Mouse (Mus musculus): ENCODE results near the gene Znrf2.

DNA sequence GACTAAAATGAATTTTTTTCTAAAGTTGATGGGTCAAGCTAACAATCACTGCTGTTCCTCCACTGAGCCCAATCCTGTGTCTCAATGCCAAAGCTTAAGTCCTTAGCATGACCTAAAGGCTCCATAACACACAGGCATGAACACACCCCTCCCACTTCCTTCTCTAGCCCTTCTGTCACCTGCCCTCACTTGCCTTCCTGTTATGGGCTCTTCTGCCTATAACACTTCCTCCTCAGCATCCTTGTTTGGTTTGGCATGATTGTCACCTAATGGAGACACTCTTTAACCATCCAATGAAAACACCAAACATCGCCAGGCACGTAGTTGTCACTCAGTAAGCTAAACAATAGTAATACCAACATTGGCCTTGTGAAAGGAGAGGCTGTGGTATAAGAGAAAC, 85.8 kb downstream of the Znrf2 start:
- no peak for TF ChIP-seq EP300 (IDR thresholded peaks at IDR 0.05; ENCODE audit: insufficient read depth, low read depth, low read length)
- TF ChIP-seq CTCF (IDR thresholded peaks at IDR 0.05; ENCODE audit: low read depth, low read length): no peak
- TF ChIP-seq POLR2A (IDR thresholded peaks at IDR 0.05; ENCODE audit: insufficient read depth, low read length): no peak
